Mouse (Mus musculus): Measurements from ENCODE around the gene Hes3. TPM values are rescaled to one million over a fixed set of nuclear protein-coding genes. Genes with fewer than 3 reads are reported as not detected.

Gene Hes3
- polyA plus RNA-seq (2015; fragmentation: Nextera tagmentation; extraction: Ambion mirVana) = not detected in 2 replicates

GRCm38 (mm10) chr4:152291562-152291961 lies at the start of gene Hes3:
Hes3 (minus strand) TSS chr4:152291662.

DNA sequence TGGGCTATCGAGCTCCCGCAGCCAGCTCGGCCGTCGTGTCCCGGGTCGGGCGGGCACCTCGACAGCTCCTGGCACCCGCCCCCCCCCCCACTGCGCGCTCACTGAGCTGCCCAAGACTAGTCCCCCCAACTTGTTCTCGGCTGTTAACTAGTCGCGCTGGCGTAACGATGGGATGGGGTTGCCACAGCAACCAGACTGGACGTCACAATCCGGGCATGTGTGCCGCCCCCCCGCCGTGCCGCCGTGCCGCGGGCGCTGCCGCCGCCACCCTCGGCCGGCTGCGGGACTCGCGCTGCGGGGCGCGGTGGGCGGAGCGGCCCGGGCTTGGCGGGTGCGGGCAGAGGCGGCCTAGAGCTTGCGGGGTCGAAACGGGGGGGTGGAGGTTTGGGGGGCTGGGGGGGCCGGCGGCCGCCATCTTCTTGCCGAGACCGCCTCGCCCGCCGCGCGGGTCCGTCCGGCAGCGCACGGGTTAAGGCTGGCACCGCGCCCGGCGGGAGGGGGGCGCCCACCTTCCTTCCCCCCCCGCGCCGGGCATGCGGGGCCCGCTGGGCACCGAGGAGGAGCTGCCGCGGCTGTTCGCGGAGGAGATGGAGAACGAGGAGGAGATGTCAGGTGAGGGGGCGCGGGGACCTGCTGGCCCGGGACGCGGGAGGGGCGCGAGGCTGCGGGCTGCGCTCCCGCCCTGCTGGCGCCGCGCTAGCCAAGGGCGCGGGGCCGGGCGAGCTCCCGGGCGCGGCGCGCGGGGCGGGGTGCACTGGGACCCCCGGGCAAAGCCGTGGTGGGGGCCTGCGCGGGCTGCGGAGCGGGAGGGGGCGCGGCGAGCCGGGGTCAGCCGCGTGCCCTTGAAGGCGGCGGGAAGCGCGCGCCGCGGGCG lies 47.2 kb upstream of the Hes3 start, which contains the start of gene Chd5:
Chd5 (plus strand) TSS at position 233 of the 874 bp plus-strand sequence.

GRCm38 (mm10) chr4:152325574-152326411 lies 34.3 kb upstream of the Hes3 start, which contains the start of gene Rpl22:
Rpl22 (plus strand) TSS chr4:152325742.

GRCm38 (mm10) chr4:152318517-152319234 lies 27.2 kb upstream of the Hes3 start, which contains the start of gene Rnf207:
Rnf207 (minus strand) TSS chr4:152318993.

GRCm38 (mm10) chr4:152296874-152297861 lies 5.7 kb upstream of the Hes3 start, which contains the start of gene Icmt:
Icmt (plus strand) TSS chr4:152297227.

DNA sequence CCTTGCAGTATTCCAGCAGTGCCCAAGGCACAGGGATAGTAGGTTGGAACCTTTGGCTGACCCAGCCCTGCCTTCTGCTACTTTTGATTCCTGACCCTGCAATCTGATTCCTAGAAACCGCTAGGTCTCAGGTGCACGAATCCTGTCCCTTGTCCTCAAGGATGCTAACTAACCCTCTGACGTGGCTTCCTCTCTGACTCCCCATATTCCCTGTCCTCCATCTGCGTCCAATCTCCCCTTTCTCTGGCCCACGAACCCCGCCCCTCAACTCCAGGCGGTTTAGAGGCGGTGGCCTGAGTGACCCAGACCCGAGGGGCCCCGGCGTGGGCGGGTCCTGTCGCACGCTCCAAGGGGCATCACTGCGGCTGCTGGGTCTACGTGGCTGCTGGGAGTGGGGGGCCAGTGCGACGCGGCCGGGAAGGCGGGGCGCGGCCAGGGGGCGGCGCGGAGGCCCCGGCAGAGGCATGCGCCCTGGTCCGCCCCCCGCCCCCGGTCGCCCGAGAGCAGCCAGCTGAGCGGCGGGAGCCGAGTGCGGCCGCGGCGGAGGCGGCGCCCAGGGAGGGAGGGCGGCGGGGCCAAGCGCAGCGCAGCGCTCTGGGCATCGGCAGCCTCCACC lies 17.7 kb downstream of the Hes3 start, which contains the start of gene Gpr153:
Gpr153 (plus strand) TSS at position 612 of the 616 bp plus-strand sequence.

Other genes starting within 250 kb of the Hes3 start
- 5.9 and 8.2 TPM in 2 replicates for gene Plekhg5, start 219.2 kb downstream of the Hes3 start, polyA plus RNA-seq (2015; fragmentation: Nextera tagmentation; extraction: Ambion mirVana)
- 0.20 and 0.75 TPM in 2 replicates for gene Tnfrsf25, start 175.7 kb downstream of the Hes3 start, polyA plus RNA-seq (2015; fragmentation: Nextera tagmentation; extraction: Ambion mirVana)
- 1.3 and 3.3 TPM in 2 replicates for gene Espn, start 139.3 kb downstream of the Hes3 start, polyA plus RNA-seq (2015; fragmentation: Nextera tagmentation; extraction: Ambion mirVana)
- 0.13 TPM in 1 of 2 replicates, not detected in the other for gene Hes2, start 132.8 kb downstream of the Hes3 start, polyA plus RNA-seq (2015; fragmentation: Nextera tagmentation; extraction: Ambion mirVana)
- gene Acot7, start 113.5 kb downstream of the Hes3 start, polyA plus RNA-seq (2015; fragmentation: Nextera tagmentation; extraction: Ambion mirVana) = 43.7 and 96.9 TPM in 2 replicates
- 6.7 and 13.1 TPM in 2 replicates for gene Gpr153, start 17.4 kb downstream of the Hes3 start, polyA plus RNA-seq (2015; fragmentation: Nextera tagmentation; extraction: Ambion mirVana)
- 11.2 and 11.9 TPM in 2 replicates for gene Icmt, start 5.6 kb upstream of the Hes3 start, polyA plus RNA-seq (2015; fragmentation: Nextera tagmentation; extraction: Ambion mirVana)
- 0.39 and 0.55 TPM in 2 replicates for gene Rnf207, start 27.3 kb upstream of the Hes3 start, polyA plus RNA-seq (2015; fragmentation: Nextera tagmentation; extraction: Ambion mirVana)
- gene Rpl22, start 34.1 kb upstream of the Hes3 start, polyA plus RNA-seq (2015; fragmentation: Nextera tagmentation; extraction: Ambion mirVana) = 575 and 1,124 TPM in 2 replicates
- gene Chd5, start 47.0 kb upstream of the Hes3 start, polyA plus RNA-seq (2015; fragmentation: Nextera tagmentation; extraction: Ambion mirVana) = 12.3 and 21.8 TPM in 2 replicates
- 1.2 and 1.4 TPM in 2 replicates for gene Nphp4, start 185.0 kb upstream of the Hes3 start, polyA plus RNA-seq (2015; fragmentation: Nextera tagmentation; extraction: Ambion mirVana)
- 4.7 and 6.9 TPM in 2 replicates for gene Kcnab2, start 186.2 kb upstream of the Hes3 start, polyA plus RNA-seq (2015; fragmentation: Nextera tagmentation; extraction: Ambion mirVana)

Measured in adrenal gland, postnatal 0 days (tissue).